In genomic region chr17:44777337-44777804, GRCm38 (mm10) we compare ENCODE assay signal across 8 mouse cellular contexts. TPM values are rescaled to one million over a fixed set of nuclear protein-coding genes. Genes with fewer than 3 reads are reported as not detected.
DNase-seq lines count a peak whose midpoint lies in the region; ATAC-seq and TF ChIP-seq lines count a peak whose summit lies in the region.

No protein-coding gene starts in this region.

- H3K4me2 ChIP-seq in hindbrain, postnatal 0 days (ENCODE audit: low read depth, low read length): peak overlapping the region; percentile 67

- peak; percentile 75 for DNase-seq in R1 (ENCODE audit: low read depth, low spot score)
- DNase-seq in cerebellum, postnatal 36 days: peak; percentile 53 to 59
- DNase-seq in gastrocnemius, adult 18-20 months (ENCODE audit: low spot score): peak; percentile 62
- DNase-seq in hindbrain, postnatal 0 days (ENCODE audit: low spot score): peak; percentile 82
- peak; percentile 58 to 67 for DNase-seq in left cerebral cortex, adult 8-10 months (ENCODE audit: low spot score in 2 of 2)
- DNase-seq in right cerebral cortex, postnatal 10 days (ENCODE audit: low spot score in 2 of 2): peak; percentile 86 to 87
- DNase-seq in urinary bladder, postnatal 4 days (ENCODE audit: low spot score in 2 of 2): peak; percentile 70 to 73

- no peaks in the 10 kb centered on the region for H3K4me1 ChIP-seq in hindbrain, postnatal 0 days (ENCODE audit: insufficient read depth, low read length)

- under 1% methylated on average over 30 of the region's 35 CpGs for WGBS in hindbrain, postnatal 0 days

- ATAC-seq in hindbrain, postnatal 0 days: peak; percentile 89
- ATAC-seq in megakaryocyte, adult 5-6 weeks (ENCODE audit: poor library complexity, severe bottlenecking): peak; percentile 75

- H3K27me3 ChIP-seq in hindbrain, postnatal 0 days (ENCODE audit: insufficient read depth, low read length): no peaks in the 10 kb centered on the region

- peak overlapping the region; percentile 90 for H3K27ac ChIP-seq in hindbrain, postnatal 0 days

- H3K36me3 ChIP-seq in hindbrain, postnatal 0 days (ENCODE audit: insufficient read depth, low read length): no peaks in the 10 kb centered on the region

- H3K9ac ChIP-seq in hindbrain, postnatal 0 days (replicated peaks; ENCODE audit: low read length): peak overlapping the region; percentile 73

- H3K4me3 ChIP-seq in hindbrain, postnatal 0 days (ENCODE audit: low read length): peak overlapping the region; percentile 61

- H3K9me3 ChIP-seq in hindbrain, postnatal 0 days (ENCODE audit: low read length): no peaks in the 10 kb centered on the region

- TF ChIP-seq CTCF in hindbrain, postnatal 0 days (IDR thresholded peaks at IDR 0.05; ENCODE audit: low read depth): peak; percentile 43

RNA-seq across cellular contexts. Expression of gene Supt3, which starts 0.4 kb away (rescaled TPM):
- 10 to 100 TPM; 12.3 to 20.6 TPM for total RNA-seq in gastrocnemius, adult 18-20 months (2021)
- total RNA-seq in hindbrain, postnatal 0 days (2014; rRNA removed): 4.1 and 7.4 TPM in 2 replicates
- 24.4 and 24.9 TPM in 2 replicates for polyA plus RNA-seq in hindbrain, postnatal 0 days (2015; fragmentation: Nextera tagmentation; extraction: Ambion mirVana)
- total RNA-seq in left cerebral cortex, adult 8-10 months (2022): 10 to 100 TPM; 14.4 to 18.0 (median 16.6) TPM
- 18.0 and 18.9 TPM in 2 replicates for total RNA-seq in megakaryocyte, adult 5-6 weeks (2015)
- total RNA-seq in megakaryocyte, adult 5-6 weeks (2017): 7.8 and 9.8 TPM in 2 replicates

RNA-seq across cellular contexts. Expression of gene Runx2, which starts 37.2 kb away (rescaled TPM):
- total RNA-seq in gastrocnemius, adult 18-20 months (2021): under 1 TPM; 0.37 to 0.76 TPM
- total RNA-seq in hindbrain, postnatal 0 days (2014; rRNA removed): 1.5 and 2.8 TPM in 2 replicates
- polyA plus RNA-seq in hindbrain, postnatal 0 days (2015; fragmentation: Nextera tagmentation; extraction: Ambion mirVana): 0.57 and 0.83 TPM in 2 replicates
- 10 to 100 TPM in 1 of 4 experiments, 1 to 10 TPM in 3; 8.9 to 12.6 (median 9.8) TPM for total RNA-seq in left cerebral cortex, adult 8-10 months (2022)
- 48.1 and 52.6 TPM in 2 replicates for total RNA-seq in megakaryocyte, adult 5-6 weeks (2015)
- 15.6 and 20.8 TPM in 2 replicates for total RNA-seq in megakaryocyte, adult 5-6 weeks (2017)

Comparison
In these comparisons a context has a peak if more than half of its experiments do, and no peak if none do; other contexts are left out.
1. Peak in every context shown above with its lines: DNase-seq, ATAC-seq, H3K4me3 ChIP-seq and H3K27ac ChIP-seq.